Mouse (Mus musculus) hindbrain, embryonic 10.5 days (tissue): ENCODE data around the gene A730009L09Rik. TPM values are rescaled to one million over a fixed set of nuclear protein-coding genes. Genes with fewer than 3 reads are reported as not detected.

ENCODE experiments used
- polyA plus RNA-seq: library from polyadenylated mRNA; unstranded; fragments of >200 nt; fragmentation: Nextera tagmentation; extraction: Ambion mirVana; gene quantifications from 2 replicates; pipeline ENCODE4 v1.2.1, GENCODE M21; 2016

A730009L09Rik gene
- polyA plus RNA-seq, 1 experiment from 2014 or later: not detected

Other genes with a start within 250 kb of the A730009L09Rik start
- gene Mrpl39, start 220.6 kb downstream of the A730009L09Rik start, polyA plus RNA-seq: 50.3 and 54.4 TPM in 2 replicates